Mouse (Mus musculus): ENCODE measurements around the gene Aff1. TPM values are rescaled to one million over a fixed set of nuclear protein-coding genes. Genes with fewer than 3 reads are reported as not detected.

Gene Aff1
- total RNA-seq, 2 experiments from 2014 or later: 47.4 to 53.4 TPM

- intact Hi-C loops (cut with DNase I): no loop called here
- DNase-seq: no peak
Measured at GRCm38 (mm10) chr5:103724384-103724783, 32.2 kb downstream of the Aff1 start.

DNA sequence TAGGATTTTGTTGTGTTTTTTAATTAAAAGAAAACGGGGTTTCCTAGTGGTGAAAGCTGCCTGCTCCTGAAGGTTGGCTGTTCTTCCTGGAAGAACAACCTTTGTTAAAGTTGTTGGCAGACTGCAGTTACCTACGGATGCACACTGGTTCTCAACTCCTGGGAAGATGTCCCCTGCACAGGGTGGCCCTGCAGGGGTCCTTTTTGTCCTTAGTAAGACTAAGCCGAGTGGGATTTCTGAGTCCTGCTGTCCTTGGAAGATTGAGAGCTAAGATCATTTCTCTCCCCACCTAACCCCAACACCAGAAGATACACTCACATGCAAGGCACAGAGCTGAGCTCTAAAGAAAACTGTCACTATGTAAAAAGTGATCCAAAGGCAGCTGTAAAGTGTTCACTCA is 32.6 kb downstream of the Aff1 start:
- intact Hi-C loops (cut with DNase I): no loop called here
- no peak for DNase-seq

- intact Hi-C loops (cut with DNase I): no loop called here
- no peak for DNase-seq
Measured at GRCm38 (mm10) chr5:103725268-103726149, 33.3 kb downstream of the Aff1 start.

- no peak for DNase-seq
- intact Hi-C loops (cut with DNase I): no loop called here
Measured at GRCm38 (mm10) chr5:103726281-103726938, 34.2 kb downstream of the Aff1 start.

DNA sequence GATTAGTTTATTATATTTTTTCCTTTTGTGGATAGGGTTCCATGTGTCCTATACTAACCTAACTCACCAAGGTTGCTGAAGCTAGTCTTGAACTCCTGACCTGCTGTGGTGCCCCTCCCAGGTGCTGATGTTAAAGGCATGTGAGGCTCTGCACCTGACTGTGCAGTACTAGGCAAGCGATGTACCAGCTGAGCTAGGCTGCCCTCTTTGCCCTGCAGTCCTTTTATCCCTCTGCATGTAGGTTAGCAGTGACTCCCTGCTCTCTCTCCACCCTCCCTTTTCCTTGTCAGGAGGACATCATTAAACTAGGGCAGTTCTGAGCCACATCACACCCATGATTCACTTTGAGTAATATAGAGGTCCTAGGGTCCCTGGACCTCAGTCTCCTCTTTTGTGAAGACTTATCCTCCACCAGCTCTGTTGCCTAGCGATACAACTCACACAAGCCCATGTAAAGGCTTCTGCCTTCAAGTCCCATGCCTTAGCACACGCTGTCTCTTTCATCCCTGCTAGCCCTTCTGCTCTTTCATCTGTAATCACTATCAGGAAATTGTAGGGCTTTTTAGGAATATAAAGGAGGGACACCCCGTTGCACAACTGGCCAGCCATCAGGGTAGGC is 35.7 kb downstream of the Aff1 start:
- intact Hi-C loops (cut with DNase I): no loop called here

DNA sequence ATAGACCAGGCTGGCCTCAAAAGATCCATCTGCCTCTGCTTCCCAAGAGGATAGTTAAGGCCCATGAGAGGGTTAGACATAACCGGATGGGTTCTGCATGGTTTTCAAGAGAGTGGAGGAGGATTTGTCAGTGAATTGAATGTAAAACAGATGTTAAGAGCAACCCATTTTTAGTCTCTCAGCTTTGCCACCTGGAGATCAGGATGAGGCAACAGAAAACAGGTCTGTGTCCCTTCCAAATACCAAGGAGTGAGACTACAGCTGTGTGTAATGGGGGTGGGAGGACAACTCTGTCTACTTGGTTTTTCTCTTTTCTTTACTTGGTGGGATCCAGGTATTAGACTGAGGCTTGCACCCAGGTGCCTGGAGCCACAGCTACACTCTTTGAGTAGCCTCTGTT is 37.1 kb downstream of the Aff1 start:
- DNase-seq: no peak
- intact Hi-C loops (cut with DNase I): no loop called here

More for the DNA sequence above, 35.7 kb downstream of the Aff1 start:
- no peak for DNase-seq

DNA sequence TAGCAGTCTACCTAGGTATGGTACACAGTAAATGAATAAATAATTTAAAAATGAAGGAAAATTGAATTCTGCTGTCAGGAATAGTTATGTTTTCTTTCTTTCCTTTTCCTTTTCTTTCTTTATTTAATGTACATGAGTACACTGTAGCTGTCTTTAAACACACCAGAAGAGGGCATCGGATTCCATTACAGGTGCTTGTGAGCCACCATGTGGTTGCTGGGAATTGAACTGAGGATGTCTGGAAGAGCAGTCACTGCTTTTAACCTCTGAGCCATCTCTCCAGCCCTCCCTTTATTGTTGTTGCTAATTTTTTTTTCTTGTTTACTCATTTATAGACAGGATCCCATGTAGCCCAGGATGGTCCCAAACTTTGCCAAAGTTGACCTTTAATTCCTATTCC is 38.0 kb downstream of the Aff1 start:
- no peak for DNase-seq
- intact Hi-C loops (cut with DNase I): no loop called here

DNA sequence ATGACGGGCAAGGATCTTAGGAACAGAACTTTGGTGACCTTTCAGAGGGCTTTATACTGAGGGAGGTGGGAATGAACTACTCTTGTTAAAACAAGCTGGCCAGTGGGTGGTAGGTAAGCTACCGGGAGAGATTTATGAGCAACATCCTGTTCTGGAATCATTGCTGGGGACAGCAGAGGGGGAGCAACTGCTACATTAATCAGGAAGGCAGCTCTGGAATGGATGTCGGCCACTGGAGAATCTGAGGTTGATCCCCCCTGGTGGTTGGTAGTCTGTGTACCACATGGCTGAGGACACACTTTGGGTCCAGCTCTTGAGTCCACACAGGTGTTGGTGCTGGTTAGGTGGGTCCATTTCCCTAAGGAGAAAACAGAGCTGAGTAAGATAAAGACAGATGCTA is 38.6 kb downstream of the Aff1 start:
- no peak for DNase-seq
- intact Hi-C loops (cut with DNase I): no loop called here

DNA sequence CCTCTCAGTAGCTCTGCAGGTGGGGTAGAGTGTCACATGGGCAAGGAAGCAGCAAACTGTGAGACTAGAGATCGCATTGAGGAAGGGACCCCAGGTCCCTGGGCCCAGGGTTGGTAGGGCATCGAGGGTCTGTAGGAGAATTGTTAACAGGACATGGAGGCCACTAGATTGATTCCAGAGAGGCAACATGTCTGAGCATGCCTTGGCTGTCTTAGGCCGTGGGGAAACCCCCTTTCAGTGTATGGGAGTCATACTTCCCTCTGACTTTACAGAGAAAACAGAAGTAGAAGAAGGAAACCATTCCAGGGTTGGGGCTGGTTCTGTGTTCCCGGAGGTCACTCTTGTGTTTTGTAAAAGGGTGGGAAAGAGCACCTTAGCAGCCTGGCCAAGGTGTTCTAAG is 40.4 kb downstream of the Aff1 start:
- no peak for DNase-seq

DNA sequence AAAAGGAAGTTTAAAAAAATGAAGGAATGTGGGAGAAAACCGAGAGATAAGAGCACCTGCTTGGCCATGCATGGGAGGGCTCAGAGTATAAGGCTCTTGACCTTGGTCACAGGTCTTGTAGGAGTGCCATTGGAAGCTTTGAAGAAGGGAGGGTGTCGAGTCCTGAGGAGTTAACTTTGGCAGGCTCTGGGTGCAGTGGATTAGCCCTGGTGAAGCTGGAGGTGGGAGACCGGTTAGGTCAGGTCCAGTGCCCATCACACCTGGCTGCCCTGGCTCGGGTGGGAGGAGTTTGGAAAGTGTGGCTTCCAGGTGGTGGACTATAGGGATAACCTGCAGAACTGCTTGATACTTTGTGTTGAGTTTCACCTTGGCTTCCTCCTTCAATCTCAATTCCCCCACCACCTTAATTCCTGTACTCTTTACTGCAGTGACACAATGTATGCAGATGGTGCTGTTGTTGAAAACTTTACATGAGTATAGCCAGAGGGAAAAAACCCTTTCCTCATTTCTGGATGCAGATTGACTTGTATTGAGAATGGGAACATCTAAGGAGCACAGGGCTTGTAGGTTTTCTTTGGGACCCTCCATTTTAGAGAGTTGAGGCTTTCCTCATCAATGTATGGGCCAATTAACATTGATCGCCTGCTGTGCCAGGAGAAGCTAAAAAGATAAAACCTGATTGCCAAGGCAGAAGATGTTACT is 43.4 kb downstream of the Aff1 start:
- DNase-seq: no peak
- intact Hi-C loops (cut with DNase I): no loop called here

More for the DNA sequence above, 40.4 kb downstream of the Aff1 start:
- intact Hi-C loops (cut with DNase I): no loop called here

- no peak for DNase-seq
- intact Hi-C loops (cut with DNase I): no loop called here
Measured at GRCm38 (mm10) chr5:103736553-103737207, 44.5 kb downstream of the Aff1 start.

DNA sequence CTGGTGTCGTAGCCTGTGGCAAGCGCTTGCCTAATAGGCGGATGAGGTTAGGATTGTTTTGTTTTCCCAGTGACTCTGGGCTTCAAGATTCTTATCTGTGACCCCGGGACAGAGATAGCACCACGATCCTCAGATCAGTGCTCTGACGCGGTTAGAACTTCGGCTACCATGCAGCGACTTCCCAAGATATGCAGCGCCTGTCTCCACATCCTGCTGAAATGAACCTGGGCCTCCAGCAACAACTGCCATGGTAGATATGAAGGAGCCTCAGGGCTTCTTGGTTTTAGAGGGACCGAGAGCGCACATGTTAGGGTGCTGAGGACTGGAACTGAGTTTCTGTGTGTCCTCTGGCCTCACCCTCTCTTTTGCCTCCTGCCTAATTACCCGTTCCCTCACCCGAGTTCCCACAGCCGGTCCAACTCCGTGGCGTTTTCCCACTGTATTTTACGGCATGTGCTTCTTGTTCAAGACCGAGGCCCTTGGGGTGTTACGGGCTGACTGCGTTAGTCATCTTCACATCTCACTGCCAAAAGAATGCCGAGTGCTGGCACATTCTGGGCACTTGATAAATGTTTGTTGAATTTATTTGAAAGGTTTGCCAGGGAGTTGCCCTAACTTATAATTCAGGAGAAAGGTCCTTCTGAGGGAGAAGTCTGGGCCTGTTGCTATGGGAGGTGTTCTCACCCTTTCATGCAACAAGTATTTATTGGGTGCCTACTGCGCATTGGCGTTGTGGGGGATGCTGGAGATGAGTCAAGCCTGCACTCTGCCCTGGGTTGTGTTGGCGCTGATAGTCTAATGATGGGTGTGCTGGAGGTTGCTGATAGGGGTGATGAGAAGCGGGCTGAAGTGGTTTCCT is 45.3 kb downstream of the Aff1 start:
- intact Hi-C loops (cut with DNase I): no loop called here
- no peak for DNase-seq

DNA sequence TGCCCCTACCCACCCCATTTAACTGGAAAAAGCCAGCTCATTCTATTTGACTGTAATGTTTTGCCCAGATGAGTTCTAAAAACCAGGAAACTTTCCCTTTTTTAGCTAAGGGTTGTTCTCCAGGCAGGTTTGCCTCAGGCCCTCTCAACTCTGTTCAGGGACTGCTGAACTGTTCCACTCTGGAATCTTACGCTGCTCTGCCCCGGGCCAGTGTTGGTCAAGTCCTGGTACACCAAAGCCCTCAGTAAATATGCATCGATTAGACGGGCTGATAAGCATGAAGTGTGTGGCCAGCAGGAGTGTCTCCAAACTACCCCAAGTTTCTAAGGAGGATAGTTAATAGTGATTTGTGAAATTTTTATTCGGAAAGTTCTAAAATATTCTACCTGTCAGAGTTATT is 46.3 kb downstream of the Aff1 start:
- intact Hi-C loops (cut with DNase I): no loop called here
- DNase-seq: no peak

- intact Hi-C loops (cut with DNase I): no loop called here
- DNase-seq: no peak
Measured at GRCm38 (mm10) chr5:103739163-103739562, 47.0 kb downstream of the Aff1 start.

DNA sequence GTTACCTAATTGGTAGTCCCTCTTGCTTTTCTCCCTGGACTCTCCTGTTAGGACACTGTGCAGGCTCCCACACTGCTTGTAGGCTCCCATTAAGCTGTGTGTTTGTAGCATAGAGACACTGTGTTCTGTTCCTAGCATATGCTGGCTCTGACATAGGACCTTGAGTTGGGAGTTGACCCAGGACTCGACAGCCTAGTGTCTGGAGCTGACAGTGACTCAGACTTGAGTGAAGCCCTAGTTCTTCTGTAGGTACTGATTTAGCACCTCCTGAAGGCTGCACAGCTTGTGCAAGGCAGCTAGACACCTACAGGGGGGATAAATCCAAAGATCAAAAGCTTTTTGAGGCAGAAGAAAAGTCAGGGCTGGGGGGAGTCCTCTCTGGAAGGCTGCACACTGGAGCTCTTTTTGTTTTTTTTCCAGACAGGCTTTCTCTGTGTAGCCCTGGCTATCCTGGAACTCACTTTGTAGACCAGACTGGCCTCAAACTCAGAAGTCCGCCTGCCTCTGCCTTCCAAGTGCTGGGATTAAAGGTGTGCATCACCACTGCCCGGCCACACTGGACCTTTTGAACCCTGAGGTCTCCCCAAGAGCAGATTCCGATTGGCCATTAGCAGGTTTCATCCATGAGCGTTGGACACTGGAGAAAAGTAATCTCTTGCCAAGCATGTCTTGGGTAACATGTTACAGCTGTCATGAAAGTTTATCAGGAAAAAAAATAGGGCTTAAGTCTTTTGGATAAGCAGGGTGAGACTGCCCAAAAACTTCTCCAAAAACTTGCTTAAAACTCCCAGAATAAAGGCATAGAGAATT is 48.1 kb downstream of the Aff1 start:
- intact Hi-C loops (cut with DNase I): no loop called here

GRCm38 (mm10) chr5:103740903-103741246 is 48.7 kb downstream of the Aff1 start:
- no peak for DNase-seq
- intact Hi-C loops (cut with DNase I): no loop called here

More for the DNA sequence above, 48.1 kb downstream of the Aff1 start:
- no peak for DNase-seq

- intact Hi-C loops (cut with DNase I): no loop called here
- DNase-seq: no peak
Measured at GRCm38 (mm10) chr5:103741443-103741842, 49.3 kb downstream of the Aff1 start.

GRCm38 (mm10) chr5:103741992-103742391 is 49.8 kb downstream of the Aff1 start:
- intact Hi-C loops (cut with DNase I): no loop called here
- DNase-seq: no peak

- intact Hi-C loops (cut with DNase I): no loop called here
- DNase-seq: no peak
Measured at GRCm38 (mm10) chr5:103744531-103744930, 52.4 kb downstream of the Aff1 start.

All from heart, postnatal 14 days (tissue).